Mouse (Mus musculus) hindbrain, embryonic 16.5 days (tissue): ENCODE measurements around the gene Spred2. TPM values are rescaled to one million over a fixed set of nuclear protein-coding genes. Genes with fewer than 3 reads are reported as not detected.
A peak's percentile ranks its signal among the peaks of the same experiment; 100 is the strongest.

Source experiments
- ATAC-seq: fragments of 200-750 bp; cut with Nextera tagmentation; 2 replicates; pipeline ENCODE4 v1.8.0; 2017; ENCODE audit warnings: moderate TSS enrichment, moderate library complexity
- H3K27ac ChIP-seq: fragments of 300-500 bp; sonication (generic); 2 replicates; pipeline ENCODE4 v1.5.1; 2014; ENCODE audit warnings: low read depth, mild to moderate bottlenecking, control low read depth, low read length, moderate library complexity
- H3K27me3 ChIP-seq: fragments of 300-500 bp; sonication (generic); replicated peaks from 2 replicates; pipeline ENCODE4 v1.6.1; 2014; ENCODE audit warnings: low read length; ENCODE audit not compliant: control insufficient read depth, insufficient read depth
- H3K36me3 ChIP-seq: fragments of 300-500 bp; sonication (generic); 2 replicates; pipeline ENCODE4 v1.6.1; 2014; ENCODE audit warnings: mild to moderate bottlenecking, low read length, moderate library complexity, mixed read lengths; ENCODE audit not compliant: control insufficient read depth, insufficient read depth
- H3K4me1 ChIP-seq: fragments of 300-500 bp; sonication (generic); 2 replicates; pipeline ENCODE4 v1.6.1; 2014; ENCODE audit warnings: low read depth, low read length; ENCODE audit not compliant: control insufficient read depth, insufficient read depth
- H3K4me2 ChIP-seq: fragments of 300-500 bp; sonication (generic); 2 replicates; pipeline ENCODE4 v1.6.1; 2014; ENCODE audit warnings: mild to moderate bottlenecking, low read length, control low read depth, moderate library complexity
- H3K4me3 ChIP-seq: fragments of 300-500 bp; sonication (generic); 2 replicates; pipeline ENCODE4 v1.5.1; 2014; ENCODE audit warnings: mild to moderate bottlenecking, low read length, control low read depth, moderate library complexity
- H3K9ac ChIP-seq: fragments of 300-500 bp; sonication (generic); 2 replicates; pipeline ENCODE4 v1.6.1; 2014; ENCODE audit warnings: low read depth, mild to moderate bottlenecking, control low read depth, low read length, moderate library complexity
- H3K9me3 ChIP-seq: fragments of 300-500 bp; sonication (generic); 2 replicates; pipeline ENCODE4 v1.6.1; 2014; ENCODE audit warnings: mild to moderate bottlenecking, low read length, moderate library complexity; ENCODE audit not compliant: control insufficient read depth
- WGBS: fragments of 180-500 bp; shearing (Covaris S2); extraction: QIAGEN DNeasy Blood & Tissue Kit; methylation state at CpG from one replicate; pipeline ENCODE4 v1.1.7; 2014; 5-methylcytosine and 5-hydroxymethylcytosine counted together
- polyA plus RNA-seq: library from polyadenylated mRNA; unstranded; fragments of >200 nt; fragmentation: Nextera tagmentation; extraction: Ambion mirVana; gene quantifications from 2 replicates; pipeline ENCODE4 v1.2.1, GENCODE M21; 2015

Spred2 gene
- polyA plus RNA-seq, 1 experiment from 2014 or later, result 7.4 TPM

DNA sequence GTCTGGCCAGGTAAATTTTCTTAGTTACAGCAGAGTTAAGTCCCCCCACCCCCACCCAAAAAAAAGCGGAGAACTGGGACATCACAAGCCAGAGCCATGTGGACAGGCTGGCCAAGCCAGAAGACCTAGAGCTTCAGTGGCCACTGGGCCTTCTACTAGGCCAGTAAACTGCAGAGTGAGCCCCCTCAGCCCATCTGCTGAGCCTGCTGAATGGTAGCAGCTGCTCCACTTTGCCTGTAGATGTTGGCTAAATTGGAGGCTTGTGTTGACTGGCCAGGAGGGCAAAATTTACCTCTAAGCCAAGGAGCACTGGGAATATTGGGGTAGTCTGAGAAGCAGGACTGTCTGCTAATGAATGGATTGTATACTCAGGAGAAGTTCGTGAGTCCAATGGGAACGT, 36.4 kb downstream of the Spred2 start:
- H3K27me3 ChIP-seq, result no peaks in the 10 kb centered on the region
- peaks cover 10% of the 10 kb centered on the region for H3K4me1 ChIP-seq
- no peak overlapping the region for H3K4me3 ChIP-seq
- no peaks in the 10 kb centered on the region for H3K9me3 ChIP-seq
- H3K4me2 ChIP-seq, result no peak overlapping the region
- no peak overlapping the region for H3K27ac ChIP-seq
- no peak overlapping the region for H3K9ac ChIP-seq
- 91% methylated on average over 3 of the region's 3 CpGs for WGBS
- no peak for ATAC-seq
- no peaks in the 10 kb centered on the region for H3K36me3 ChIP-seq

- Histone ChIP-seq H3K27me3 (no peaks in the 10 kb centered on the region), H3K4me2 (no peak overlapping the region), H3K9ac (no peak overlapping the region), H3K4me1 (peaks cover 10% of the 10 kb centered on the region), H3K27ac (no peak overlapping the region), H3K9me3 (no peaks in the 10 kb centered on the region), H3K4me3 (no peak overlapping the region), H3K36me3 (no peaks in the 10 kb centered on the region)
- ATAC-seq, result no peak
- WGBS, result 91% methylated on average over 6 of the region's 6 CpGs
Observed at GRCm38 (mm10) chr11:19961088-19961487, 36.9 kb downstream of the Spred2 start.

GRCm38 (mm10) chr11:19961766-19962365, 37.7 kb downstream of the Spred2 start:
- H3K4me1 ChIP-seq, result peaks cover 10% of the 10 kb centered on the region
- no peaks in the 10 kb centered on the region for H3K27me3 ChIP-seq
- ATAC-seq, result no peak
- 80% methylated on average over 12 of the region's 12 CpGs for WGBS
- H3K9me3 ChIP-seq, result no peaks in the 10 kb centered on the region
- H3K4me2 ChIP-seq, result no peak overlapping the region
- no peak overlapping the region for H3K4me3 ChIP-seq
- no peaks in the 10 kb centered on the region for H3K36me3 ChIP-seq
- no peak overlapping the region for H3K9ac ChIP-seq
- 0 out of 2 replicates have a peak overlapping the region, but pooled peaks have one; percentile 37 for H3K27ac ChIP-seq

- Histone ChIP-seq H3K4me1 (peaks cover 10% of the 10 kb centered on the region), H3K4me3 (no peak overlapping the region), H3K4me2 (no peak overlapping the region), H3K36me3 (no peaks in the 10 kb centered on the region), H3K27ac (0 out of 2 replicates have a peak overlapping the region, but pooled peaks have one; percentile 29), H3K9ac (no peak overlapping the region), H3K9me3 (no peaks in the 10 kb centered on the region), H3K27me3 (no peaks in the 10 kb centered on the region)
- WGBS, result 29% methylated on average over 5 of the region's 5 CpGs
- ATAC-seq, result 0 out of 2 replicates have a peak, but pooled peaks have one; percentile 28
Observed at GRCm38 (mm10) chr11:19962796-19963195, 38.6 kb downstream of the Spred2 start.

DNA sequence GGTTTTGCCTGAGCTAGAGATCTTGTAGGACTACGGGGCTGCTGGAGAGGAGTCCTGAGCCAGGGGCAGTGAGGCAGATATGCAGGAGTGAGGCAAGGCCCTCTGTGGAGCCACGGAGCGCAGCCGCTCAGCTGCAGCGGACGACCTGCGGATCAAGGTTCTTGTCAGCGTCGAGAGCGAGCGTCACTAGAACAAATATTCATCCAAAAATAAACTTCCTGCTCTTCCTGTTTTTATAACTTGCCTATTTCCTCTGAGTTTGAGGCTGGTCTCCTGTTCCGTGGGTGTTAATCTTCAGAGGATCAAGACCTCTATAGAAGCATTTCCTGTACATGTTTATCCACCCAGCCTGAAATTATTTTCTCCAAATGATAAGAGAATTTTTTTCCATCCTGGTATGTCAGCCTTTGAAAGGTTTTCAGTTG, 39.6 kb downstream of the Spred2 start:
- no peak overlapping the region for H3K4me2 ChIP-seq
- H3K36me3 ChIP-seq, result no peaks in the 10 kb centered on the region
- H3K9me3 ChIP-seq, result no peaks in the 10 kb centered on the region
- no peak overlapping the region for H3K4me3 ChIP-seq
- peaks cover 10% of the 10 kb centered on the region for H3K4me1 ChIP-seq
- 76% methylated on average over 12 of the region's 12 CpGs for WGBS
- no peaks in the 10 kb centered on the region for H3K27me3 ChIP-seq
- no peak overlapping the region for H3K9ac ChIP-seq
- no peak for ATAC-seq
- H3K27ac ChIP-seq, result no peak overlapping the region

DNA sequence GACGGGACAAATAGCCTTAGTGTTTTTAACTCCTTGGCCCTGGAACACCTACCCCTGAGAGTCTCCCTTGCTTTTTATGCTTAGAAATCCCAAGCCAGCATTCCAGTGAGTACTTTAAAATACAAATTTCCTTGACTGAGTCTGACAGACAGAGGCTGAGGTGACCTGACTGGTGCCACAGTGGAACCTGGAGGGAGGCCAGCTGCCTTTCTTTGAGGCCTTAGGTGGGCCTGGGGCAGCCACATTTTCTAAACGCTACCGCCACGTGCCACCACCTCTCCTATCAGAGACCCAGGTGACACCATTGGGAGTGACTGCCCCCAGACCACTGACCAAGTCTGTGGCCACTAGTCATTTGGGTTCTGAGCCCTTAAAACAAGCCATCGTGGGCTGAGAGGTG, 40.2 kb downstream of the Spred2 start:
- Histone ChIP-seq H3K4me3 (no peak overlapping the region), H3K4me2 (no peak overlapping the region), H3K36me3 (no peaks in the 10 kb centered on the region), H3K27me3 (no peaks in the 10 kb centered on the region), H3K4me1 (peaks cover 10% of the 10 kb centered on the region), H3K9me3 (no peaks in the 10 kb centered on the region), H3K27ac (peak overlapping the region; percentile 2; the same call in 1 of the 2 replicates), H3K9ac (no peak overlapping the region)
- 82% methylated on average over 5 of the region's 5 CpGs for WGBS
- ATAC-seq, result no peak

DNA sequence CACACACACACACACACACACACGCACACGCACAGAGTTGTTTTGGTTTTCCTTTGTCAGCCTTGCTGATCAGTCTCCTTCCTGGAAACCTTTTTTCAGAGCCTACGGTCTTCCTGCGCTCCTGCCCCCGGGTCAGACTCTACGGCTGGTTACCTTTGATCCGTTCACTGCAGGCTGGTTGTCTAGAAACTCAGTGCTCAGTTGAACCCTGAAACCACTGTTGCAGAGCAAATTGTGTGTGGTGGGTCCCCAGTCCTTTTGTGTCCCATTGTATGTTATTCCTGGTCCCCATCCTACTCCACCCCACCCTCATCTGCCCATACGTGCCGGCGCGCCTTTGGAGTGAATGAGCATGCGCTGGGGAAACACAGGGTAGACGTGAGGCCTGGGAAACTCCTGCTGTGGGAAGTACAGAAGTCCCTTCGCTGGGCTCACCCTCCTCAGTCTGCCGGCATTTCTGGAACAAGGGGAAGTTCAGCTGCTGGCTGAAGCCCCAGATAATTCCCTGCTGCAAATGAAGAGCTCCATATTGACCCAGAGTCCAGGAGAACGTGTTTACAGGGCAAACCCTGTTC, 40.9 kb downstream of the Spred2 start:
- WGBS, result 46% methylated on average over 16 of the region's 16 CpGs
- ATAC-seq, result no peak
- Histone ChIP-seq H3K4me2 (no peak overlapping the region), H3K27ac (no peak overlapping the region; the same call in 1 of the 2 replicates), H3K9ac (no peak overlapping the region), H3K27me3 (no peaks in the 10 kb centered on the region), H3K36me3 (no peaks in the 10 kb centered on the region), H3K9me3 (no peaks in the 10 kb centered on the region), H3K4me1 (peaks cover 10% of the 10 kb centered on the region), H3K4me3 (no peak overlapping the region)

DNA sequence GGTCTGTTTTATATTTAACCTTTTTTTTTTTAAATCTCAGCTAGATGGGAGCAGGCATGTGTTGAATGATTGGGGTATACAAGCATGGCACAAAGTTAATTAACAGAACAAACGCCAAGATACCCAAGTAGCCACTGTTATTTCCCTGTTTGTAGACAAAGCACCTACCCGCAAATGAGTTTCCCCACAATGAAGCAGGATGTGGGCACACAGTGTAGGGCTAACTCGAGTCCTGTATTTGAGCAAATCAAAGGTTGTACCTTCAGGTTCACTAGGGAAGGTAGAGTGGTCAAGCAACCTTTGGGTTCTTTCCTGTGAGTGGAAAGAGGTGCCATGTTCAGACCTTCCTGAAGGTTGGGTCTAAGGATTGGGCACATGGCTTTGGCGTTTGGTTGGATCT, 41.5 kb downstream of the Spred2 start:
- no peak overlapping the region for H3K4me3 ChIP-seq
- no peak overlapping the region for H3K27ac ChIP-seq

DNA sequence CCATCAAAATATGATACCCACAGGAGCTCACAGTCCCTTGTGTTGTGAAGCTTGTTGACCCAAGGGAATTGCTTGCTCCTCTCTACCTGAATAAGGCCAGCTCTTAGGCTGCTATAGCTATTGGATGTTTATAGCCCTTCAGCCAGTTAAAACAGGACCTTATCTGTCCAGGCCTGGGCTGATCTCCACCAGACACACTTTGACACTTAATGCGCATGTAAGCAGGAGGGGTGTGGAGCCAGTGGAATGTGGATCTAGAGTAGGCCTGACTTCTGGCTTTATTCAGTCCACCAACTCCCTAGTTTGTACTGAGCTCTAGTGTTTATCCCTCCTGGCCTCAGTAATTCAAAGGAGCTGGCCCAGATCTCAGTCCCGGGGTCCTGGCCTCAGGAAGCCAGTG, 42.1 kb downstream of the Spred2 start:
- no peak overlapping the region for H3K9ac ChIP-seq
- H3K27ac ChIP-seq, result no peak overlapping the region
- 85% methylated on average over 2 of the region's 2 CpGs for WGBS
- H3K9me3 ChIP-seq, result no peaks in the 10 kb centered on the region
- peaks cover 10% of the 10 kb centered on the region for H3K4me1 ChIP-seq
- H3K4me3 ChIP-seq, result no peak overlapping the region
- no peak for ATAC-seq
- H3K27me3 ChIP-seq, result no peaks in the 10 kb centered on the region
- no peak overlapping the region for H3K4me2 ChIP-seq
- H3K36me3 ChIP-seq, result no peaks in the 10 kb centered on the region

More for the DNA sequence above, 41.5 kb downstream of the Spred2 start:
- no peaks in the 10 kb centered on the region for H3K9me3 ChIP-seq
- no peak overlapping the region for H3K4me2 ChIP-seq
- no peaks in the 10 kb centered on the region for H3K27me3 ChIP-seq
- no peak for ATAC-seq
- 81% methylated on average over 4 of the region's 4 CpGs for WGBS
- no peaks in the 10 kb centered on the region for H3K36me3 ChIP-seq
- H3K9ac ChIP-seq, result no peak overlapping the region
- peaks cover 10% of the 10 kb centered on the region for H3K4me1 ChIP-seq
